Mouse (Mus musculus): Measurements from ENCODE around the gene Rhbdl1. TPM values are rescaled to one million over a fixed set of nuclear protein-coding genes. Genes with fewer than 3 reads are reported as not detected.
A peak's percentile ranks its signal among the peaks of the same experiment; 100 is the strongest.

Gene Rhbdl1
- polyA plus RNA-seq, 1 experiment = 9.2 TPM

DNA sequence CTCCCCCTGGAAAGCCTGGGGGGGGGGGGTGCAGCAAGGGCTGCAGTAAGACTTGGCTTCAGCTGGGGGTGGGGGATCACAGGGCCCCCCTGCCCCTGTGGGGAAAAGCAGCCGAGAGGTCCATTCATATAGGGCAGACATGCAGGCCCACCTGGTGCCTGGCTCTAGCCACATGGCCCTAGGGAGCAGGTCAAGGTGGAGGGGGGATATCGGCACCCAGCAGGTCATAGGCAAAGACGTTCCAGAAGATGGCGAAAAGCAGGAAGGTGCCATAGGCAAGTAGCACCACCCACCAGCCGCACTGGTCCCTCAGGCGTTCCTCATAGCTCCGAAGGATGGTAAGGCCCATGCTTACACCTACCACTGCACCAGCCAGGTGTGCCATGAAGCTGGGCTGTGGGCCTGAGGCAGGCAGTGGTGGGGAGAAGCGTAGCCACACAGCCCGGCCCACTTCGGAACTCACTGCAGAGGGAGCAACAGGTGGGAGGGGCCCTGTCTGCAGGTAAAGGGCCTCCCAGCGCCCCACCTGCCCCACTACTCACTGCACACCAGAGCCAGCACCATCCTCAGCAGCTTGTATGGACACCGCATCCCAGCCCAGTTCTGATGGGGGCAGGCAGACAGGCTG, 2.4 kb downstream of the Rhbdl1 start:
- peaks cover 38% of the 10 kb centered on the region for H3K4me1 ChIP-seq (ENCODE audit: control insufficient read depth, insufficient read depth, low read length)
- H3K27ac ChIP-seq (ENCODE audit: insufficient read depth, low read depth, low read length) = peak overlapping the region; percentile 8; the same call in 1 of the 2 replicates

GRCm38 (mm10) chr17:25833961-25834594, 3.0 kb downstream of the Rhbdl1 start:
- H3K4me3 ChIP-seq (ENCODE audit: insufficient read depth, low read depth, low read length) = peak overlapping the region; percentile 74
- TF ChIP-seq POLR2A (IDR thresholded peaks at IDR 0.05; ENCODE audit: low read depth, low read length) (no peak), CTCF (conservative IDR thresholded peaks at IDR 0.05; ENCODE audit: insufficient read depth, insufficient read length, low read depth, low read length) (no peak)
- H3K27ac ChIP-seq (ENCODE audit: insufficient read depth, low read depth, low read length) = peak overlapping the region; percentile 99
- WGBS = 11% methylated on average over 6 of the region's 6 CpGs
- peaks cover 38% of the 10 kb centered on the region for H3K4me1 ChIP-seq (ENCODE audit: control insufficient read depth, insufficient read depth, low read length)
- DNase-seq = peak; percentile 91
- no peaks in the 10 kb centered on the region; the same call in 1 of the 2 replicates for H3K36me3 ChIP-seq (ENCODE audit: control insufficient read depth, insufficient read depth, low read length)
- H3K27me3 ChIP-seq (replicated peaks; ENCODE audit: control insufficient read depth, insufficient read depth, low read length) = no peaks in the 10 kb centered on the region

More for the DNA sequence above, 2.4 kb downstream of the Rhbdl1 start:
- H3K4me3 ChIP-seq (ENCODE audit: insufficient read depth, low read depth, low read length) = peak overlapping the region; percentile 74
- no peaks in the 10 kb centered on the region for H3K27me3 ChIP-seq (replicated peaks; ENCODE audit: control insufficient read depth, insufficient read depth, low read length)
- peak; percentile 12 for DNase-seq
- TF ChIP-seq CTCF (conservative IDR thresholded peaks at IDR 0.05; ENCODE audit: insufficient read depth, insufficient read length, low read depth, low read length) = no peak
- TF ChIP-seq POLR2A (IDR thresholded peaks at IDR 0.05; ENCODE audit: low read depth, low read length) = no peak
- WGBS = 41% methylated on average over 12 of the region's 12 CpGs
- no peaks in the 10 kb centered on the region; the same call in 1 of the 2 replicates for H3K36me3 ChIP-seq (ENCODE audit: control insufficient read depth, insufficient read depth, low read length)

DNA sequence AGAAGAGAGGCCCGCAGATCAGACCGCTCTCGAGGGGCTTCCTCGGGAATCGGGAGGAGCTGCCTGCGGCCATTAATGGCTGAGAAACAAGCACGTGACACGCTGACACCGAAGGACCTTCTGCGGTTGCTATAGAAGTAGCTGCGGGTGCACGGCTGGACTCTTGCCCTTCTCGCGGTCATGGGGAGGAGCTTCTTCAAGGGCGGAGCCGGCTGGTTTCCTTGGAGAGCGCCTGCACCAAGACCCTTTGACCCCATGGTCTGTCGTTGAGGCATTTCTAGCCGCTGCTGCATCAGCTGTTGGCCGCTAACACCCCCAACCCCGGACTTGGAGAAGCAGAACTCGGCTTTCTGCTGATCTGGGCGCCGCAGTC, 3.8 kb downstream of the Rhbdl1 start, which contains the start of gene Stub1:
TSS of gene Stub1 (minus strand) at position 114 of the 373 bp plus-strand sequence.
- peaks cover 37% of the 10 kb centered on the region for H3K4me1 ChIP-seq (ENCODE audit: control insufficient read depth, insufficient read depth, low read length)

GRCm38 (mm10) chr17:25832436-25833290, 4.4 kb downstream of the Rhbdl1 start:
- peak; percentile 100 for DNase-seq
- Histone ChIP-seq H3K27ac (ENCODE audit: insufficient read depth, low read depth, low read length) (peak overlapping the region; percentile 99), H3K4me1 (ENCODE audit: control insufficient read depth, insufficient read depth, low read length) (peaks cover 34% of the 10 kb centered on the region), H3K4me3 (ENCODE audit: insufficient read depth, low read depth, low read length) (peak overlapping the region; percentile 76), H3K27me3 (replicated peaks; ENCODE audit: control insufficient read depth, insufficient read depth, low read length) (no peaks in the 10 kb centered on the region), H3K36me3 (ENCODE audit: control insufficient read depth, insufficient read depth, low read length) (no peaks in the 10 kb centered on the region)
- under 1% methylated on average over 76 of the region's 77 CpGs for WGBS
- TF ChIP-seq CTCF (conservative IDR thresholded peaks at IDR 0.05; ENCODE audit: insufficient read depth, insufficient read length, low read depth, low read length) (no peak), POLR2A (IDR thresholded peaks at IDR 0.05; ENCODE audit: low read depth, low read length) (peak; percentile 27)

More for the DNA sequence above, 3.8 kb downstream of the Rhbdl1 start, which contains the start of gene Stub1:
- Histone ChIP-seq H3K36me3 (ENCODE audit: control insufficient read depth, insufficient read depth, low read length) (no peaks in the 10 kb centered on the region), H3K27me3 (replicated peaks; ENCODE audit: control insufficient read depth, insufficient read depth, low read length) (no peaks in the 10 kb centered on the region), H3K4me3 (ENCODE audit: insufficient read depth, low read depth, low read length) (peak within 1 kb of the TSS; percentile 76), H3K27ac (ENCODE audit: insufficient read depth, low read depth, low read length) (peak within 1 kb of the TSS; percentile 99)
- under 1% methylated on average over 24 of the region's 24 CpGs for WGBS
- peak; percentile 98 for DNase-seq
- TF ChIP-seq POLR2A (IDR thresholded peaks at IDR 0.05; ENCODE audit: low read depth, low read length) = peak; percentile 69
- TF ChIP-seq CTCF (conservative IDR thresholded peaks at IDR 0.05; ENCODE audit: insufficient read depth, insufficient read length, low read depth, low read length) = no peak

GRCm38 (mm10) chr17:25831451-25832281, 5.4 kb downstream of the Rhbdl1 start:
- no peak overlapping the region for H3K27ac ChIP-seq (ENCODE audit: insufficient read depth, low read depth, low read length)
- peak; percentile 49 for DNase-seq
- 37% methylated on average over 21 of the region's 21 CpGs for WGBS
- H3K36me3 ChIP-seq (ENCODE audit: control insufficient read depth, insufficient read depth, low read length) = no peaks in the 10 kb centered on the region
- peaks cover 34% of the 10 kb centered on the region for H3K4me1 ChIP-seq (ENCODE audit: control insufficient read depth, insufficient read depth, low read length)
- TF ChIP-seq CTCF (conservative IDR thresholded peaks at IDR 0.05; ENCODE audit: insufficient read depth, insufficient read length, low read depth, low read length) = no peak
- TF ChIP-seq POLR2A (IDR thresholded peaks at IDR 0.05; ENCODE audit: low read depth, low read length) = no peak
- H3K4me3 ChIP-seq (ENCODE audit: insufficient read depth, low read depth, low read length) = peak overlapping the region; percentile 76
- no peaks in the 10 kb centered on the region for H3K27me3 ChIP-seq (replicated peaks; ENCODE audit: control insufficient read depth, insufficient read depth, low read length)

- H3K36me3 ChIP-seq (ENCODE audit: control insufficient read depth, insufficient read depth, low read length) = no peaks in the 10 kb centered on the region
- H3K27ac ChIP-seq (ENCODE audit: insufficient read depth, low read depth, low read length) = no peak overlapping the region
- TF ChIP-seq CTCF (conservative IDR thresholded peaks at IDR 0.05; ENCODE audit: insufficient read depth, insufficient read length, low read depth, low read length) (no peak), POLR2A (IDR thresholded peaks at IDR 0.05; ENCODE audit: low read depth, low read length) (no peak)
- DNase-seq = peak; percentile 6
- H3K4me1 ChIP-seq (ENCODE audit: control insufficient read depth, insufficient read depth, low read length) = peaks cover 26% of the 10 kb centered on the region
- 81% methylated on average over 14 of the region's 14 CpGs for WGBS
- no peak overlapping the region for H3K4me3 ChIP-seq (ENCODE audit: insufficient read depth, low read depth, low read length)
- no peaks in the 10 kb centered on the region for H3K27me3 ChIP-seq (replicated peaks; ENCODE audit: control insufficient read depth, insufficient read depth, low read length)
Observed at GRCm38 (mm10) chr17:25830806-25831431, 6.2 kb downstream of the Rhbdl1 start.
